ENCODE assay signal across 8 mouse cellular contexts in the genomic region with DNA sequence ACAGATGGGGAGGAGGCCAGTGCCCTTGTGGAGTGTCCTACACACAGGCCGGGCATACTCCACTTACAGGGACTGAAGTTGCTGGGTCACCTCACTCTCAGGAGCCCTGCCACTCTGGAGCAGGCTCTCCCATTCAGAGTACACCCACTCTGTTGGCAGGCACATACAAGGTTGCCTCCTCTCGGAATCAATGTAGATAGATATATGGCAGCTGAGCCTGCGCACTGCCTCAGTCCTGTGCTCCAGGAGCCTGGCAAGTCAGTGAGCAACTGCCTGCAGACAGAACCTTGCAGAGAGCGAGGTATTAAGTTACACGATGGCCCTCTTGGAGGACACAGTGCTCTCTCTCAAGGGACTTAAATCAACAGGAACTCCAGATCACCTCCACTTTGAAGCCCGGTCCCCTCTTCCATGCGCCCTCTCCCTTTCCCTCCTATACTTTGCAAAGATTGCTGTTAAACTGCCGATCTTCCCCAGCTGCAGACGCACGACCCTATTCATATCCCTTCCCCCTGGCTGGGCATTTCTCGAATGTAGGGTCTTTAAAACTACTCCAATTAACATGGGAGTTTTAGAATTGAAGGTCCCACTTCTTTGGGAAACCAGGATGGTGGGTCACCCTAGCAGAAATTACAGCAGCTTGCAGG. TPM values are rescaled to one million over a fixed set of nuclear protein-coding genes. Genes with fewer than 3 reads are reported as not detected.
A peak's percentile ranks its signal among the peaks of the same experiment; 100 is the strongest.
DNase-seq lines count a peak whose midpoint lies in the region; ATAC-seq and TF ChIP-seq lines count a peak whose summit lies in the region.

No protein-coding gene starts in this region.

- WGBS in kidney, embryonic 14.5 days = 13% methylated on average over 11 of the region's 11 CpGs
- WGBS in embryonic facial prominence, embryonic 11.5 days = 22% methylated on average over 11 of the region's 11 CpGs
- WGBS in limb, embryonic 11.5 days = 23% methylated on average over 11 of the region's 11 CpGs
- WGBS in olfactory bulb, adult 2 months = 15% methylated on average over 11 of the region's 11 CpGs

- H3K36me3 ChIP-seq in kidney, embryonic 14.5 days (ENCODE audit: control insufficient read depth, insufficient read depth, low read length) = peaks cover 17% of the 10 kb centered on the region; the same call in 1 of the 2 replicates
- peaks cover 9% of the 10 kb centered on the region for H3K36me3 ChIP-seq in ES-E14 (ENCODE audit: control insufficient read depth, insufficient read depth, low read length, poor library complexity, severe bottlenecking)
- no peaks in the 10 kb centered on the region for H3K36me3 ChIP-seq in embryonic facial prominence, embryonic 11.5 days (replicated peaks; ENCODE audit: control insufficient read depth, insufficient read depth, low read depth, low read length)
- peaks cover 3% of the 10 kb centered on the region; the same call in 1 of the 2 replicates for H3K36me3 ChIP-seq in limb, embryonic 11.5 days (ENCODE audit: control insufficient read depth, insufficient read depth, low read length)

- TF ChIP-seq CTCF in olfactory bulb, adult 2 months (IDR thresholded peaks at IDR 0.05; ENCODE audit: insufficient read depth, low read depth, low read length) = no peak

- peak overlapping the region; percentile 45 for H3K4me2 ChIP-seq in kidney, embryonic 14.5 days (replicated peaks; ENCODE audit: low read depth, low read length)
- H3K4me2 ChIP-seq in embryonic facial prominence, embryonic 11.5 days (ENCODE audit: low read depth, low read length) = peak overlapping the region; percentile 51
- H3K4me2 ChIP-seq in limb, embryonic 11.5 days (ENCODE audit: low read depth, severe bottlenecking) = peak overlapping the region; percentile 88

- H3K4me1 ChIP-seq in kidney, embryonic 14.5 days (ENCODE audit: control insufficient read depth, insufficient read depth, low read length) = peaks cover 36% of the 10 kb centered on the region
- H3K4me1 ChIP-seq in ES-E14 (ENCODE audit: control insufficient read depth in 2 of 2, insufficient read depth in 2 of 2, low read length in 2 of 2, poor library complexity in 1 of 2) = peaks cover 0 to 7% of the 10 kb centered on the region in 2 experiments; a peak in 1 of 4 replicates
- H3K4me1 ChIP-seq in embryonic facial prominence, embryonic 11.5 days (ENCODE audit: control insufficient read depth, insufficient read depth, low read length) = peaks cover 34% of the 10 kb centered on the region
- H3K4me1 ChIP-seq in limb, embryonic 11.5 days (ENCODE audit: control insufficient read depth, insufficient read depth, low read length) = peaks cover 35% of the 10 kb centered on the region
- peaks cover 47% of the 10 kb centered on the region for H3K4me1 ChIP-seq in olfactory bulb, adult 2 months (ENCODE audit: control insufficient read depth, insufficient read depth, low read length)

- TF ChIP-seq POLR2A in olfactory bulb, adult 2 months (IDR thresholded peaks at IDR 0.05; ENCODE audit: insufficient read depth, low read depth, low read length) = 0 out of 2 replicates have a peak, but pooled peaks have one; percentile 14

- peak overlapping the region; percentile 86; the same call in 1 of the 2 replicates for H3K9ac ChIP-seq in kidney, embryonic 14.5 days (ENCODE audit: low read depth, low read length)
- H3K9ac ChIP-seq in ES-E14 (ENCODE audit: insufficient read depth, low read depth, low read length, poor library complexity, severe bottlenecking) = no peak overlapping the region
- H3K9ac ChIP-seq in embryonic facial prominence, embryonic 11.5 days (replicated peaks; ENCODE audit: low read length) = peak overlapping the region; percentile 69
- H3K9ac ChIP-seq in limb, embryonic 11.5 days (ENCODE audit: low read length) = no peak overlapping the region

- H3K27ac ChIP-seq in kidney, embryonic 14.5 days (ENCODE audit: low read depth, low read length) = no peak overlapping the region
- H3K27ac ChIP-seq in ES-E14 (ENCODE audit: insufficient read depth, low read depth, low read length, poor library complexity, severe bottlenecking) = no peak overlapping the region
- H3K27ac ChIP-seq in embryonic facial prominence, embryonic 11.5 days (replicated peaks; ENCODE audit: low read depth, low read length) = peak overlapping the region; percentile 25; the same call in 1 of the 2 replicates
- H3K27ac ChIP-seq in limb, embryonic 11.5 days (replicated peaks; ENCODE audit: low read depth, low read length) = no peak overlapping the region
- peak overlapping the region; percentile 29 for H3K27ac ChIP-seq in olfactory bulb, adult 2 months (ENCODE audit: insufficient read depth, low read depth, low read length)

- peaks cover 42% of the 10 kb centered on the region for H3K27me3 ChIP-seq in kidney, embryonic 14.5 days (ENCODE audit: control insufficient read depth, insufficient read depth, low read length)
- H3K27me3 ChIP-seq in embryonic facial prominence, embryonic 11.5 days (ENCODE audit: control insufficient read depth, insufficient read depth, low read length) = peaks cover 53% of the 10 kb centered on the region
- H3K27me3 ChIP-seq in limb, embryonic 11.5 days (ENCODE audit: control insufficient read depth, insufficient read depth, low read length) = peaks cover 54% of the 10 kb centered on the region

- no peaks in the 10 kb centered on the region for H3K9me3 ChIP-seq in kidney, embryonic 14.5 days (ENCODE audit: control insufficient read depth, low read length)
- no peaks in the 10 kb centered on the region for H3K9me3 ChIP-seq in ES-E14 (ENCODE audit: control insufficient read depth, insufficient read depth, low read depth, low read length)
- no peaks in the 10 kb centered on the region for H3K9me3 ChIP-seq in embryonic facial prominence, embryonic 11.5 days (replicated peaks; ENCODE audit: control insufficient read depth, low read length)
- H3K9me3 ChIP-seq in limb, embryonic 11.5 days (ENCODE audit: control insufficient read depth, low read length) = no peaks in the 10 kb centered on the region

- DNase-seq in kidney, postnatal 25 days = no peak
- DNase-seq in ES-E14 (ENCODE audit: low read depth, low spot score) = no peak
- no peak for DNase-seq in embryonic facial prominence, embryonic 11.5 days (ENCODE audit: low spot score)
- no peak for DNase-seq in limb, embryonic 11.5 days (ENCODE audit: low spot score)
- DNase-seq in spleen, postnatal 14 days (ENCODE audit: low spot score in 2 of 2) = no peak
- DNase-seq in adrenal gland, postnatal 4 days (ENCODE audit: low spot score in 2 of 2) = no peak

- peak overlapping the region; percentile 85 for H3K4me3 ChIP-seq in kidney, embryonic 14.5 days (ENCODE audit: low read length)
- H3K4me3 ChIP-seq in ES-E14 (ENCODE audit: insufficient read depth in 1 of 2, low read depth in 1 of 2, low read length in 2 of 2, poor library complexity in 1 of 2, severe bottlenecking in 1 of 2) = peak overlapping the region; percentile 9 to 93; a peak in 1 of 4 replicates
- H3K4me3 ChIP-seq in embryonic facial prominence, embryonic 11.5 days (ENCODE audit: low read depth, low read length) = peak overlapping the region; percentile 84
- peak overlapping the region; percentile 85; the same call in 1 of the 2 replicates for H3K4me3 ChIP-seq in limb, embryonic 11.5 days (ENCODE audit: low read depth, low read length)
- H3K4me3 ChIP-seq in olfactory bulb, adult 2 months (ENCODE audit: insufficient read depth, low read depth, low read length) = peak overlapping the region; percentile 89

- peak; percentile 4; the same call in 1 of the 2 replicates for ATAC-seq in kidney, embryonic 14.5 days (ENCODE audit: low FRiP score, low TSS enrichment)
- ATAC-seq in embryonic facial prominence, embryonic 11.5 days (replicated peaks; ENCODE audit: insufficient number of reproducible peaks, low FRiP score, low TSS enrichment, low read depth) = peak; percentile 1; the same call in 1 of the 2 replicates
- no peak for ATAC-seq in limb, embryonic 11.5 days (ENCODE audit: insufficient number of reproducible peaks, low FRiP score, low TSS enrichment, low read depth)

- in situ Hi-C loops in ES-E14 (cut with MboI; ENCODE audit: low sequenced_read_pairs in 2 of 2, unreplicated experiment in 2 of 2) = no loop called here

TF ChIP-seq in ES-E14, 5 proteins besides CTCF, POLR2A, EP300 and RAD21:
- TF ChIP-seq CHD2 (IDR thresholded peaks at IDR 0.05; ENCODE audit: low read depth, low read length) (no peak), ZNF384 (IDR thresholded peaks at IDR 0.05; ENCODE audit: low read depth, low read length) (no peak), ZC3H11A (IDR thresholded peaks at IDR 0.05; ENCODE audit: borderline replicate concordance, low read depth, low read length) (no peak)

RNA-seq across cellular contexts. Expression of a gene that starts 0.6 kb away (rescaled TPM):
- polyA plus RNA-seq in kidney, embryonic 14.5 days (2014; fragmentation: Nextera tagmentation; extraction: Ambion mirVana) = 34.9 and 43.9 TPM in 2 replicates
- 29.3 and 50.1 TPM in 2 replicates for total RNA-seq in ES-E14 (2012; rRNA removed)
- polyA plus RNA-seq in embryonic facial prominence, embryonic 11.5 days (2014; fragmentation: Nextera tagmentation; extraction: Ambion mirVana) = 43.6 and 48.8 TPM in 2 replicates
- polyA plus RNA-seq in limb, embryonic 11.5 days (2014; fragmentation: Nextera tagmentation; extraction: Ambion mirVana) = 50.0 and 51.4 TPM in 2 replicates
- not detected in 2 replicates for polyA plus RNA-seq in olfactory bulb, adult 2 months (2012; ENCODE audit: insufficient read depth, insufficient read length, low replicate concordance, missing spikeins)
- 10 to 100 TPM; 32.4 to 39.2 TPM for total RNA-seq in adrenal gland, postnatal 4 days (2021)

RNA-seq across cellular contexts. Expression of a gene that starts 2.6 kb away (rescaled TPM):
- 8.1 and 15.5 TPM in 2 replicates for polyA plus RNA-seq in kidney, embryonic 14.5 days (2014; fragmentation: Nextera tagmentation; extraction: Ambion mirVana)
- total RNA-seq in ES-E14 (2012; rRNA removed) = 0.18 and 1.3 TPM in 2 replicates
- polyA plus RNA-seq in embryonic facial prominence, embryonic 11.5 days (2014; fragmentation: Nextera tagmentation; extraction: Ambion mirVana) = 35.4 and 47.4 TPM in 2 replicates
- 0.49 and 0.60 TPM in 2 replicates for polyA plus RNA-seq in limb, embryonic 11.5 days (2014; fragmentation: Nextera tagmentation; extraction: Ambion mirVana)
- polyA plus RNA-seq in olfactory bulb, adult 2 months (2012; ENCODE audit: insufficient read depth, insufficient read length, low replicate concordance, missing spikeins) = not detected in 2 replicates
- total RNA-seq in adrenal gland, postnatal 4 days (2021) = 1 to 10 TPM in 1 of 2 experiments, under 1 TPM in 1; 0.96 to 2.2 TPM

RNA-seq across cellular contexts. Expression of a gene that starts 35.0 kb away (rescaled TPM):
- polyA plus RNA-seq in kidney, embryonic 14.5 days (2014; fragmentation: Nextera tagmentation; extraction: Ambion mirVana) = 0.42 and 0.47 TPM in 2 replicates
- 0.53 and 0.85 TPM in 2 replicates for total RNA-seq in ES-E14 (2012; rRNA removed)
- 0.35 and 0.71 TPM in 2 replicates for polyA plus RNA-seq in embryonic facial prominence, embryonic 11.5 days (2014; fragmentation: Nextera tagmentation; extraction: Ambion mirVana)
- polyA plus RNA-seq in limb, embryonic 11.5 days (2014; fragmentation: Nextera tagmentation; extraction: Ambion mirVana) = 0.77 and 1.3 TPM in 2 replicates
- polyA plus RNA-seq in olfactory bulb, adult 2 months (2012; ENCODE audit: insufficient read depth, insufficient read length, low replicate concordance, missing spikeins) = not detected in 2 replicates
- 10 to 100 TPM; 10.6 to 13.2 TPM for total RNA-seq in adrenal gland, postnatal 4 days (2021)

Comparison
In these comparisons a context has a peak if more than half of its experiments do, and no peak if none do; other contexts are left out.
1. H3K27ac ChIP-seq: peak in embryonic facial prominence, embryonic 11.5 days (single experiment) and olfactory bulb, adult 2 months (single experiment); none in kidney, embryonic 14.5 days (single experiment), ES-E14 (single experiment) and limb, embryonic 11.5 days (single experiment).
2. H3K9ac ChIP-seq: peak in kidney, embryonic 14.5 days (single experiment) and embryonic facial prominence, embryonic 11.5 days (single experiment); none in ES-E14 (single experiment) and limb, embryonic 11.5 days (single experiment).
3. RNA of a gene that starts 0.6 kb away (polyA plus RNA-seq): 50.0 to 51.4 TPM in limb, embryonic 11.5 days, 43.6 to 48.8 TPM in embryonic facial prominence, embryonic 11.5 days and 34.9 to 43.9 TPM in kidney, embryonic 14.5 days; not detected in olfactory bulb, adult 2 months; every median in the first group is over 10 times any median in the second.
4. Peak in every context shown above with its lines, with median percentiles within 50 percentile points of each other: H3K4me2 ChIP-seq and H3K4me3 ChIP-seq.